Mouse (Mus musculus): ENCODE results near the gene Gpa33. TPM values are rescaled to one million over a fixed set of nuclear protein-coding genes. Genes with fewer than 3 reads are reported as not detected.

Gene Gpa33
- total RNA-seq, 1 experiment from 2014 or later, result not detected

- no peak for ATAC-seq (replicated peaks; ENCODE audit: insufficient number of reproducible peaks, low FRiP score, low TSS enrichment, poor library complexity, severe bottlenecking)
Measured at GRCm38 (mm10) chr1:166155113-166155494, 25.1 kb downstream of the Gpa33 start.

- no peak for ATAC-seq (replicated peaks; ENCODE audit: insufficient number of reproducible peaks, low FRiP score, low TSS enrichment, poor library complexity, severe bottlenecking)
Measured at GRCm38 (mm10) chr1:166157712-166158111, 27.7 kb downstream of the Gpa33 start.

GRCm38 (mm10) chr1:166158664-166159063, 28.6 kb downstream of the Gpa33 start:
- no peak for ATAC-seq (replicated peaks; ENCODE audit: insufficient number of reproducible peaks, low FRiP score, low TSS enrichment, poor library complexity, severe bottlenecking)

- ATAC-seq (replicated peaks; ENCODE audit: insufficient number of reproducible peaks, low FRiP score, low TSS enrichment, poor library complexity, severe bottlenecking), result no peak
Measured at GRCm38 (mm10) chr1:166160111-166160510, 30.1 kb downstream of the Gpa33 start.

GRCm38 (mm10) chr1:166160569-166161445, 30.8 kb downstream of the Gpa33 start:
- peak; percentile 38 for ATAC-seq (replicated peaks; ENCODE audit: insufficient number of reproducible peaks, low FRiP score, low TSS enrichment, poor library complexity, severe bottlenecking)

GRCm38 (mm10) chr1:166164580-166164979, 34.5 kb downstream of the Gpa33 start:
- ATAC-seq (replicated peaks; ENCODE audit: insufficient number of reproducible peaks, low FRiP score, low TSS enrichment, poor library complexity, severe bottlenecking), result no peak

GRCm38 (mm10) chr1:166165159-166165558, 35.1 kb downstream of the Gpa33 start:
- no peak for ATAC-seq (replicated peaks; ENCODE audit: insufficient number of reproducible peaks, low FRiP score, low TSS enrichment, poor library complexity, severe bottlenecking)

GRCm38 (mm10) chr1:166167405-166167804, 37.4 kb downstream of the Gpa33 start:
- ATAC-seq (replicated peaks; ENCODE audit: insufficient number of reproducible peaks, low FRiP score, low TSS enrichment, poor library complexity, severe bottlenecking), result no peak

GRCm38 (mm10) chr1:166168017-166168416, 38.0 kb downstream of the Gpa33 start:
- ATAC-seq (replicated peaks; ENCODE audit: insufficient number of reproducible peaks, low FRiP score, low TSS enrichment, poor library complexity, severe bottlenecking), result no peak

- ATAC-seq (replicated peaks; ENCODE audit: insufficient number of reproducible peaks, low FRiP score, low TSS enrichment, poor library complexity, severe bottlenecking), result no peak
Measured at GRCm38 (mm10) chr1:166169713-166170112, 39.7 kb downstream of the Gpa33 start.

GRCm38 (mm10) chr1:166170852-166171251, 40.8 kb downstream of the Gpa33 start:
- ATAC-seq (replicated peaks; ENCODE audit: insufficient number of reproducible peaks, low FRiP score, low TSS enrichment, poor library complexity, severe bottlenecking), result no peak

GRCm38 (mm10) chr1:166172992-166173391, 43.0 kb downstream of the Gpa33 start:
- ATAC-seq (replicated peaks; ENCODE audit: insufficient number of reproducible peaks, low FRiP score, low TSS enrichment, poor library complexity, severe bottlenecking), result no peak

GRCm38 (mm10) chr1:166173621-166174020, 43.6 kb downstream of the Gpa33 start:
- no peak for ATAC-seq (replicated peaks; ENCODE audit: insufficient number of reproducible peaks, low FRiP score, low TSS enrichment, poor library complexity, severe bottlenecking)

- no peak for ATAC-seq (replicated peaks; ENCODE audit: insufficient number of reproducible peaks, low FRiP score, low TSS enrichment, poor library complexity, severe bottlenecking)
Measured at GRCm38 (mm10) chr1:166181510-166181909, 51.5 kb downstream of the Gpa33 start.

GRCm38 (mm10) chr1:166182952-166183627, 53.1 kb downstream of the Gpa33 start:
- ATAC-seq (replicated peaks; ENCODE audit: insufficient number of reproducible peaks, low FRiP score, low TSS enrichment, poor library complexity, severe bottlenecking), result no peak

GRCm38 (mm10) chr1:166184391-166185229, 54.6 kb downstream of the Gpa33 start:
- no peak for ATAC-seq (replicated peaks; ENCODE audit: insufficient number of reproducible peaks, low FRiP score, low TSS enrichment, poor library complexity, severe bottlenecking)

- ATAC-seq (replicated peaks; ENCODE audit: insufficient number of reproducible peaks, low FRiP score, low TSS enrichment, poor library complexity, severe bottlenecking), result no peak
Measured at GRCm38 (mm10) chr1:166185357-166185756, 55.3 kb downstream of the Gpa33 start.

- no peak for ATAC-seq (replicated peaks; ENCODE audit: insufficient number of reproducible peaks, low FRiP score, low TSS enrichment, poor library complexity, severe bottlenecking)
Measured at GRCm38 (mm10) chr1:166189821-166190220, 59.8 kb downstream of the Gpa33 start.

GRCm38 (mm10) chr1:166204171-166204570, 74.1 kb downstream of the Gpa33 start:
- ATAC-seq (replicated peaks; ENCODE audit: insufficient number of reproducible peaks, low FRiP score, low TSS enrichment, poor library complexity, severe bottlenecking), result no peak
